Mouse (Mus musculus): ENCODE data around the gene Crhr2.

- TF ChIP-seq POLR2A (IDR thresholded peaks at IDR 0.05; ENCODE audit: borderline replicate concordance, control insufficient read depth, low read depth, low read length) (no peak), CTCF (IDR thresholded peaks at IDR 0.05; ENCODE audit: control insufficient read depth, insufficient read depth, low read length) (no peak)
Observed at GRCm38 (mm10) chr6:55065903-55066302, 66.9 kb downstream of the Crhr2 start.
